In genomic region chr5:140702103-140702513, GRCm38 (mm10) we compare ENCODE assay signal across 8 mouse cellular contexts. TPM values are rescaled to one million over a fixed set of nuclear protein-coding genes. Genes with fewer than 3 reads are reported as not detected.
DNase-seq lines count a peak whose midpoint lies in the region; ATAC-seq lines count a peak whose summit lies in the region.

Gene Iqce, minus strand, starts transcription at chr5:140702378.

- H3K4me3 ChIP-seq in hindbrain, embryonic 10.5 days: peak within 1 kb of the TSS; percentile 83

- WGBS in hindbrain, embryonic 10.5 days: under 1% methylated on average over 33 of the region's 33 CpGs

- DNase-seq in MEL-GATA-1-ER (ENCODE audit: extremely low read depth, low read depth): peak; percentile 83
- DNase-seq in cerebellum, adult 8-10 months: peak; percentile 95
- DNase-seq in hindbrain, embryonic 10.5 days (ENCODE audit: low spot score): peak; percentile 96
- DNase-seq in layer of hippocampus, postnatal 10 days (ENCODE audit: low spot score in 2 of 2): peak; percentile 97
- DNase-seq in lung, postnatal 10 days: peak; percentile 97
- DNase-seq in ovary, postnatal 36 days (ENCODE audit: low spot score): peak; percentile 97
- DNase-seq in thymus, postnatal 25 days: peak; percentile 95

- no peaks in the 10 kb centered on the region for H3K27me3 ChIP-seq in hindbrain, embryonic 10.5 days (ENCODE audit: insufficient read depth, poor library complexity, severe bottlenecking)

- peak within 1 kb of the TSS; percentile 94 for H3K27ac ChIP-seq in hindbrain, embryonic 10.5 days

- peaks cover 64% of the 10 kb centered on the region for H3K4me1 ChIP-seq in hindbrain, embryonic 10.5 days (replicated peaks)

- H3K36me3 ChIP-seq in hindbrain, embryonic 10.5 days: peaks cover 30% of the 10 kb centered on the region

- ATAC-seq in frontal cortex, adult (ENCODE audit: low TSS enrichment): peak; percentile 63

- H3K9me3 ChIP-seq in hindbrain, embryonic 10.5 days: no peaks in the 10 kb centered on the region

RNA-seq across cellular contexts. Expression of gene Iqce, which starts in this region (rescaled TPM):
- polyA plus RNA-seq in hindbrain, embryonic 10.5 days (2016; fragmentation: Nextera tagmentation; extraction: Ambion mirVana): 24.5 and 29.1 TPM in 2 replicates
- total RNA-seq in layer of hippocampus, postnatal 10 days (2021): 10 to 100 TPM; 53.7 to 54.5 TPM

Comparison
In these comparisons a context has a peak if more than half of its experiments do, and no peak if none do; other contexts are left out.
1. Peak in every context shown above with its lines: DNase-seq, ATAC-seq, H3K4me3 ChIP-seq and H3K27ac ChIP-seq.